Mouse (Mus musculus) urinary bladder, postnatal 25 days (tissue): ENCODE results near the gene Smoc2.

Experiments used
- DNase-seq: peaks from one replicate; pipeline ENCODE4 v3.0.0; 2022; ENCODE audit warnings: low spot score

The Smoc2 gene

GRCm38 (mm10) chr17:14279966-14280300, 627 bp downstream of the Smoc2 start:
- no peak for DNase-seq

DNA sequence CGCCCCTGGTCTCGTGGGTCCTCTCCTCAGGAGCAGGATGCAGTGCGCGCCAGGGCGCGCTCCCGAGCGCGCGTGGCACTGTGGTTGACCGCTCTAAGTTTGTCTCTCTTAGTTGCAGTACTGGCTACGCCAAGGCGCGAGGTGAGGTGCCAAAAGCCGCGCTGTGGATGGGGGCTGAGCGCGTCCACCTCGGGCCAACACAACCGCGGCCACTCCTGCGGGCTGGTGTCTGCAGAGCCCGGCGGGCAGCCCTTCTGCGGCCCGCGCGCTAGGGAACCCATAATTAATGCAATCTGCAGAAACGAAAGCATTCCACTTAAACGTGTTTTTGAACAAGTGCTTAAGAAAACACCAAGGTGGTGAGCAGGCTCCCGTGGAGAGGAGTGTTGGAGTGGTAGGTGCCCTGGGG, 1.1 kb downstream of the Smoc2 start:
- DNase-seq: peak; percentile 18

DNA sequence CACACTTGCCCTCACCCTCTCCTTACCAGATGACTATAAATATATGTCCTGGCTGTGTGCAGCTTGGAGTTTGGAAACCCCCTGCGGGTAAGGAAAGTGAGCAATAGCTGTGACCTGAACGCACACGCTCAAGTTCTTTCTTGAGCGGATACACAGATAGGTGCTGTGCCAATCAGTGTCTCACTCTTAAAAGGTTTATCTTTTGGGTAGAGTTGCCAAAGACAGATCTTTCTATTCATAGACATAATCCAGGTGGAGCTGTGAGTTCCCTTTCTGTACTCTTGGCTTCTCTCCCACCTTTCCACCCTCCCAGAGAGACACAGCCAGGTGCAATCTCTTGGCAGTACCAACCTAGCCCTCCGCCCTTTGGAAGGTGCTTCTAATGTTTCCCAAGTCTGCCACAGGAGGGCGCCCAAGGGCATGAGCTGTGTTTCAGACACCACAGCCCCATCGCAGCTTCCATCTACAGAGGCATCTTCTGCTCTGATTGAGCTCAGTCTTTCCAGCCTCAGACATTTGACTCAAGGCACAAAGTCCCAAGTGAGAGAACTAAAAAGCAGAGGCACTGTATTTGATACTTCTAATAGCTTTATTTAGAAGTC, 8.8 kb downstream of the Smoc2 start:
- peak; percentile 90 for DNase-seq

DNA sequence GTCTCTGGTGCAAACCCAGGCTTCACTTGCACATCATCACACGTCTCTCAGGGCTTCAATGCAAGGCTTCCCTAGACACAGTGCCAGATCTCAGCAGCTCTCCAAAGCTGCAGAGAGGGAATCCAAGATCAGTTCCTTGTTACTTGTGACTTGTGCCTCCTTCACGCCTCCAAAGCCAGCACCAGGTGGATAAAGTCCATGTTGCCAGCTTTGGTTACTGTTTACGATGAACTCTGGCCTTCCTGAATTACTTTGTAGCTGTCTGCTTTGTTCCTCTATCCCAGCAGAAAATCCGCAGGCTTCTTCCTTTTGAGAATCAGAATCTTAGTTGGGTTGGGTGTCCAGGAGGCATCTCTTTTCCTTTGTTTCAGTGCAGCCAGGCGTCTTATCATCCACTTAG, 14.3 kb downstream of the Smoc2 start:
- no peak for DNase-seq

DNA sequence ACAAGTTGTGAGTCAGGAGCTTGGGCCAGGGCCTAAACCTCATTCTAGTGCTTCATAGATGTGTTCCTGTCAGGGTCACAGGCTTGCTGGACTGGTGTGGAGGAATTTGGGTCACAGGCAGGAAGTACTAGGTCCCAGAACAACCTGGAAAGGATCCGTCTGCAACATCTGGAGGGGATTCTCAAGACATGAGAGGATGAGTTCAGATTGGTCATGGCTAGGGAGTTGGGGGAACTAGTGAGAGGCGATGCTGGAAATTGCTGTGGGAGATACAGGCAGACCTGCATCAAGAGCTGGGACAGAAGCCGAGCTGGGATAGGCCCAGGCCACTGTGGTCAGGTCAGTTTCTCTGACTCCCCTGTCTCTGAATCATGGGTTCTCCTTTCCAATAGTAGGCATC, 15.8 kb downstream of the Smoc2 start:
- no peak for DNase-seq

DNA sequence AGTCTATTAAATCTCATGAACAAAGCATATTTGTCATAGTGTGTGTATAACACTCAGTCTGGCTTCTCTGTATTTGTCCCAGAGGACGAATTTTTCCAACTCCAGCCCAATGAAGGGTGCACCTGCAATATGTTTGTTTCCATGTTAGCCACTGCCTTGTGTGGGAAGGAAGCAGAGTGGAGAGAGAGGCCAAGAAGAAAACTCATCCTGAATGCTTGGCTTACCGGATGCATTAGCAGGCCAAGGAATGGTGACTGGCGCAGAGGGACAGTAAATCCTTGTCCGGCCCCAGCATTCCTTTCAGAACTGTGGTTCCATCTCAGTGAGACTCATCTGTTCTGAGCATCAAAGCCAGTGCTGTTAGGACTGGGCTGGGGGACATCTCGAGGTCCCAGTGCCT, 21.1 kb downstream of the Smoc2 start:
- no peak for DNase-seq

DNA sequence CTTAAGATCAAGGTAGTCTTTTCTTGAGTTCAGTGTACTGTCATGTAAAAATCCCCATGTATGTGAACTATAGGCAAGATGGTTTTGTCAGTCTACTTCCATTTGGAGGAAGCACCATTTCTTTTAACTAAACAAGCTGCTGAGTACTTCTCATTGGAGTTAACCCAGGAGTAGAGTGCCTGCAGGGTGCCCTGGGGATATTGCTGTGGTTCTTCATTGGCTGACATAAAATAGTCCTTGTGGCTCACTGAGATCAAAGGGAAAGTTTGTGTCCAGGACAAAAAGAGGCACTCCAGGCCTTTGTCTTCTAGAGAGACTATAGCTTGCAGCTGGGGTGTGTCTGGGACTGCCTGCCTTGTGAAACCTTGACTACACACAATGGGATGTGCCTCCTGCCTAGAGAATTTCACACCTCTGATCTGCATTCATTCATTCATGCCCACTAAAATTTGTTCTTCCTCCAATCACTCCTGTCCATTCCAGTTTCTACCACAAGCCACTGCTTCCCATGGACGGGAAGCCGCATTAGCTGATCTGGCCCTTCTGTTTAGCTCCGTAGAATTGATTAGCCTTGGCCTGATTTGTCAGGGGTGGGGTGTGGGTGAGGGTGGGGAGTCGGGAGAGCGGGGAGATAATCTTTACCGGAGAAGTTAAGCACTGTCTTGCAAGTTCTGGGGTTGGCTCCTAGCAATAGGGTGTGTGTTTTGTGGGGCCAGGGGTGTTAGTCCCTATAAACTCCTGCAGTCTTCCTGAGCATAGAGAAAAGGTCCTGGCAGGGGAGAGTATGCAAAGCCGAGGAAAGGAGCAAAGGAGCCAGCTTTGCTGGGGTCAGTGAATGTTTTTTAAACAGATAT, 22.4 kb downstream of the Smoc2 start:
- DNase-seq: no peak

DNA sequence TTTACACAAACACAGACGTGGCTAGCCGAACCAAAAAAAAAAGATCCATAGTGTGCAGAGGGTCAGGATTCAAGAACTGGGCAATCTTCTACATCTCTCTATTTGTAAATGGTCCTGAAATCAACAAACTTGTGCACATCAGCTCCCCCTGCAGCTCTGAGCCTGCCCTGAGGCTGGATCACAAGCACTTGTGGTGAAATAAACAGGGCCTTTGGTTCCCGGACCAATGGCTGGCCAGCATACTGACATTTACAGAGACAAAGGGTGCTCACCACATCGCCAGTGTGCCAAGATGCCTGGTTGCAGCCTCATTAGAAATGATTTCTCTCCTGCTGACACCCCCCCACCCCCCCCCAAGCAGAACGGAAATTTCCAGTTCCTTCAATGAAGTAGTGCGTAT, 23.1 kb downstream of the Smoc2 start:
- DNase-seq: no peak

DNA sequence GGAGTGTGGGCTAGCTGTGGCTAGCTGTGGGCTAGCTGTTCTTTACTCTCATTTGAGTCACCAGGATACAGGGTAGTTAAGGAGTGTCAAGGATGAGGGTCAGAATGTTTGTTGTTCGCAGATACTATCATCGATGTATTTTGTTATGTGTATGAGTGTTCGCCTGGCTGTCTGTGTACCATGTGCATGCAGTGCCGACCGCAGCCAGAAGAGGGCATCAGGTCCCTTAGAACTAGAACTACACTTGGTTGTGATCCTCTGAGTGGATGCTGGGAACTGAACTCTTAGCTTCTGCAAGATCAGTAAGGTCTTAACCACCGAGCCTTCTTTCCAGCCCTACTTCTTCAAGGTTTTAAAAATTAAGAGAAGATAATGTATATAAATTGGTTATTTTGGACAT, 24.4 kb downstream of the Smoc2 start:
- DNase-seq: no peak

- no peak for DNase-seq
Measured at GRCm38 (mm10) chr17:14309884-14310283, 30.6 kb downstream of the Smoc2 start.

DNA sequence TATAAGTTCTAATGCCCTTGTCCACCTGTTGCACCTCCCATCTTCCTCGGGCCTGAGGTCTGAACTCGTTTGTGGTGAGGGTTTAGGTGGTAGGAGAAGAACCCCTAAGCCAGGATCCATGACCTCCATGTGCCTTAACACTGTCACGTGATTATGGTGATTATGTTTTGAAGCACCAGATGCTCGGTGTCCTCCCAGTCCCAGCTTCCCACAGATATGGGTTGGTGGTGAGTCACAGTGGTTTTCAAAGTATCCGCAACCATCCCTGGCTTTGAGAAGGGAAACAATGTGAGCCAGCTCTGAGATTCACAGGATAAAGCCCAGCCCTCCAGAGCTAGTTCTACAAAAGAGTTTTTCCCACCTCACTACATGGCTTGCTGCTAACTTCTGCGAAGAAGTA, 33.1 kb downstream of the Smoc2 start:
- DNase-seq: no peak

GRCm38 (mm10) chr17:14314308-14314707, 35.0 kb downstream of the Smoc2 start:
- no peak for DNase-seq

- no peak for DNase-seq
Measured at GRCm38 (mm10) chr17:14316536-14316935, 37.2 kb downstream of the Smoc2 start.

GRCm38 (mm10) chr17:14317439-14317838, 38.1 kb downstream of the Smoc2 start:
- no peak for DNase-seq

DNA sequence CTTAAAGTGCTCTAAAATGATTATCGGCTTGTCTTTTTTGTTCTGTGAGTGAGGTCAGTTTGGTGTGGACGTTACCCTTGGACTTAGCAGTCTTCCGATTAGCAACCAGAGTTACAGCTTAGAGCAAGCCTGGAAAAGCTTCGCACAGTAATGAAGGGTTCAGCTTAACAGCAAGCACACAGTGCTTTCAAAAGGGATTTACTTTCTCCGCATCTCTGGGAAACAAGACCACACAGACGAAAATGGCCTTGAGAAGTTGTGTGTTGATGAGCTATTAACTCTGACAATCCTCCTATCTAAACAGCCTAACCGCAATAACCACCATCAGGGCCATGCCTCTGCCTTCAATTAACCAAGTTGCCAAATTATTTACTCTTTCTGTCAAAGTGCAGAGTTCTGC, 46.9 kb downstream of the Smoc2 start:
- no peak for DNase-seq

GRCm38 (mm10) chr17:14328037-14328436, 48.7 kb downstream of the Smoc2 start:
- DNase-seq: no peak

DNA sequence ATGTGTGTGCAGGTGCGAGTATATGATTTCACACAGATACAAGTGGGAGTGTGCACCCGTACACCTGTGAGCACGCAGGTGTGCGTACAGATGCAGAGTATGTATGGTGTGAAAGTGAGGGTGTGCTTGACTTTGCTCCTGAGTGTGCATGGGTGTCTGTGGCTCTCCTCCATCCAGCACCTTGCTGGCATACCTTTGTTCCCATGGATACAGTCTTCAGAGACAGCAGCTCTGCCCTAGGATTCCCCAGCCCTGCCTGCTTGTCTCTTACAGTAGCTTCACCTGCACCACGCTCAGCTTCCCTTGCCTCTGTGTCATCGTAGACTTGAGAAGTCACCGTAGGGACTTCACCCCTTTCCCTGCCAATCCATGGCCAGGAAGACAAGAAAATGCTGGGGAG, 51.2 kb downstream of the Smoc2 start:
- DNase-seq: no peak

DNA sequence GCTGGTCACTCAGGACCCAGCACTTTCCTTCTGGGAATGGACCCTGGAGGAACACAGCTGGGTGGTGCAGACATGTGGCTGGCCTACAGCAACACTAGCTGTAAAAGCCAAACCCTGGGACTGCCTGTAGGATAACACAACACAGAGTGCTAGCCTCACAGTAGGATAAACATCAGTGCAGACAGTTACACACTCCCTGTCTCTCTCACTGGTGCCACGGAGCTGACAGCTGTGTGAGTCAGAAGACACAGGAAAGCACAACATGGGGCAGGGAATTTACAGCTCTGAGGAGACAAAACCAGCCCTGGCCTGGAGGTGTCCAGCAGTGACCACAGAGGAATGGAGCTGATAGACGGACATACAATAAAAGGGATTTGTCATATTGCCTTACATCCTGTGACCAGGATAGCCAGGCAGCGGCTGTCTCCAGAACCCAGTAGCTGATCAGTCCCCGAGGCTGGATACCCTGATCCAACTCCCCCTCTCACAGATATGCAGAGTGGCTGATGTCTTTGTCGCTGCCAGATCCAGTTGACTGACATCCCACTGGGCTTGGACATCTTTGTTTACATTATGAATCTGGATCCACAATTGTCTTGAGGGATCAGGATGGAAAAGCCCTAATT, 60.7 kb downstream of the Smoc2 start:
- DNase-seq: no peak

GRCm38 (mm10) chr17:14340736-14341135, 61.4 kb downstream of the Smoc2 start:
- no peak for DNase-seq

DNA sequence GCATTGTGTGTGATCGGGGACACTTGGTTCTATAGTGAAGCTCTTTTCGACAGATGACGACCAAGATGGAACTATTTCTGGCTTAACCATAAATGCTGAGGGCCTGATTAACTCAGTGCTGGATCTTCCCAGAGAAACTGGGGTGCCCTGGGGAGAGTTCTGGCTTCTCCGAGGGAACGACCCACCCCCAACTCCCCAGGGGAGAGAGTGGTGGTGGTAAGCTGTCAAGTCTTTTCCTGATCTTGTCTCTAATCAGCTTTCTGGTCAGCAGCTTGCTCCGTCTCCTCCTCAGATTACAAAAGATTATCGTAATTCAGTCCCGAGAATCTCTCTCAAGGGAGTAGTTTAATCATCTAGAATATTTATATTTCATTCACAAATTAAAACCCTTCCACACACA, 63.2 kb downstream of the Smoc2 start:
- no peak for DNase-seq

DNA sequence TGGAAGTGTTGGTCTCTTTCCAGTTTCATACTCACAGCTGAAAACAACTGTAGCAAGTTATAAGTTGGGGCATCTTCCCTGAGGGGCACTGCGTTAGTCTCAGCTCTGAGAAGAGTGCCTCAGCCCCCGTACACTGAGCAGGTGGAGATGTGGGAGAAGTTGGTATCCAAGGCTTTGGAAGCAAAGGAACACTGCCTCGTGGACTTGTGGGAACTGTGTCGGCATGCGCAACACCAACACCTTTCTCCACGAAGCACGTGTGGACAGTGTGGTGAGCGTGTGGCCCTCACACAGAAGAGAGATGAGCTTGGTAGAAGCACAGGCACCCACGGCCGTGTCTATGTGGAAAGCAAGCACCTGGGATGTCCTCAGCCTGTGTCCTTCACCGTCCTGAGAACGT, 64.1 kb downstream of the Smoc2 start:
- no peak for DNase-seq

- no peak for DNase-seq
Measured at GRCm38 (mm10) chr17:14345556-14345955, 66.2 kb downstream of the Smoc2 start.

DNA sequence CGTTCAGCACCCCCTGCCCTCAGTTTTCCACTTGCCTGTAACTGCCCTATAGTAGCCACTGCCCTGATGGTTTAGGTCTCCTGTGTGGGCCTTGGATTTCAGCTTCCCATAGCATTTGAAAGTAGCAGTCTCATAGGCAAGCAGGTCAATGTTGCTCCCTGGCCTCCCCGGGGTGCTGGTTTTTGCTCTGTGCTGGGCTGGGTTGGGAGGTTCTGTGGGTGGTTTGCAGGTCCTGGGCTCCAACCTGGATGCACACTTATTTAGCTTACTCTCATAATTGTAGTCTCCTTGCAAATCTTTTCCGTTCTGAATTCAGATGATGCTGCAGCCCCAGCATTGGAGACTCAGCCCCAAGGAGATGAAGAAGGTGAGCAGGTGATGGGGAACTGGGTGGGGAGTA, 67.6 kb downstream of the Smoc2 start:
- DNase-seq: no peak
